Mouse (Mus musculus): ENCODE measurements around the gene Slc2a8. TPM values are rescaled to one million over a fixed set of nuclear protein-coding genes. Genes with fewer than 3 reads are reported as not detected.

The Slc2a8 gene
- polyA plus RNA-seq, 1 experiment from 2014 or later, result 30.6 TPM

DNA sequence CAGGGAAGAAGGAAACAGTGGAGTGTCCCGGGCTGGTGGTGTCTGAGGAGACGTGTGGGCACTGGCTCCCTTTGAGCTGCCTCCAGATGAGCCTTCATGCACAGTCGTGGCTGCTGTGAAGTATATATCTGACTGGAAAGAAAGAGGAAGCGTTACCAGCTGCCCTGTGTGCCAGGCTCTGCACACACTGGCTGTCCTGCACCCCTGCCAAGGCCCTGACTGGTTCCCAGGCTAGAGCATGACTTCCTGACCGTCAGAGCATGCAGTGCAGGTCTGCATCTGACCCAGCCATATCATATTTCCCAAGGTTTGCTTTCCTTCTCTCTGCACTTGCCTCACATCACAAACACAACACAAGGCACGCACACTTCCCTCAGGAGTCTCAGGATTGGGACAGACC, 10.2 kb upstream of the Slc2a8 start:
- 40% methylated on average over 6 of the region's 6 CpGs for WGBS
- 0 out of 2 replicates have a peak overlapping the region, but pooled peaks have one; percentile 9 for H3K27ac ChIP-seq
- no peaks in the 10 kb centered on the region for H3K9me3 ChIP-seq (replicated peaks)
- H3K4me3 ChIP-seq (replicated peaks), result no peak overlapping the region
- no peak overlapping the region for H3K4me2 ChIP-seq
- peak; percentile 69 for ATAC-seq (replicated peaks; ENCODE audit: low FRiP score)
- no peaks in the 10 kb centered on the region for H3K27me3 ChIP-seq
- H3K4me1 ChIP-seq, result peaks cover 23% of the 10 kb centered on the region
- no peak overlapping the region for H3K9ac ChIP-seq
- no peaks in the 10 kb centered on the region for H3K36me3 ChIP-seq

DNA sequence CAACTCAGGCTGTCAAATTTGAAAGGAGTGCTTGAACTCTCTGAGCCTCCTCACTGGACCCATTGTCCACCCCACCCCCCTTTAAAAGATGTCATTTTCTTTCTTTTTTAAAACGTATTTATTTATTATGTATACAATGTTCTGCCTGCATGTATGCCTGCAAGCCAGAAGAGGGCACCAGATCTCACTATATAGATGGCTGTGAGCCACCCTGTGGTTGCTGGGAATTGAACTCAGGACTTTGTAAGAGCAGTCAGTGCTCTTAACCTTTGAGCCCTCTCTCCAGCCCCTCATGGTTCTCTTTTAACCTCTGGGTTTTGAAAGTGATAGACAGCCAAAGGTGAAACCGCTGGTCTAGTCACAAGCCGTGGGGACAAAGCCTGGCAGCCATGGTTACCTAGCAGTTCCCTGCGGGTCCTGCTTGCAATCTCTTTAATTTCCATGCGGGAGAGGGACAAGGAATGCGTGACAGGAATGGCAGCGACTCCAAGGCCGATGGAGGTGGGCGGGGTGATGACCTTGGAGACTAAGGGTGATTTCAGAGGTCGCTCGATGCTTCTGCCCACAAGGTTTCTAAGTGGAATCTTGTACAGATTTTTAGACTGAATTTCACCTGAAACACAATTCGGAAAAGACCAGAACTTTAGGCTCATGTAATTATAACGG, 8.4 kb upstream of the Slc2a8 start:
- Histone ChIP-seq H3K9me3 (replicated peaks) (no peaks in the 10 kb centered on the region), H3K4me3 (replicated peaks) (no peak overlapping the region), H3K27me3 (no peaks in the 10 kb centered on the region), H3K36me3 (no peaks in the 10 kb centered on the region), H3K9ac (no peak overlapping the region), H3K27ac (no peak overlapping the region), H3K4me2 (no peak overlapping the region), H3K4me1 (peaks cover 22% of the 10 kb centered on the region)
- 59% methylated on average over 13 of the region's 13 CpGs for WGBS
- no peak for ATAC-seq (replicated peaks; ENCODE audit: low FRiP score)

DNA sequence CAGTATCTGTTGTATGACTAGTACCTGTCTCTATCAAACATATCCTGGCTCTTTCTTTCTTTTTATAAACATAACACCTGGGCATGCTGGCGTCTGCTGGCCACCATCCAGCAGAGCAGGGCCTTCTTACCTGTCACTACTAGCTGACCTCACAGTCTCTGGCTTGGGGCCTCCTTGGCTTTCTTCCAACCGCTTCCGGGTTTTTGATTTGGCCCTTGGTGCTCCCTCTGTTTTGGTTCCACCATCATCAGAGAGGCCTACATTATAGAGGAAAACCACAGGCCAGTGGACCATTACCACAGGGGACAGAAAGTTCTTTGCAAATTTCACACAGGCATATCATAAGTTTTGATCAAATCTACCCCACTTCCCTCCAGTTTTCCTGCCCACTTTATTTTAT, 7.5 kb upstream of the Slc2a8 start:
- Histone ChIP-seq H3K27ac (no peak overlapping the region), H3K4me2 (no peak overlapping the region), H3K4me1 (peaks cover 15% of the 10 kb centered on the region), H3K4me3 (replicated peaks) (no peak overlapping the region), H3K36me3 (no peaks in the 10 kb centered on the region), H3K9ac (no peak overlapping the region), H3K27me3 (no peaks in the 10 kb centered on the region), H3K9me3 (replicated peaks) (no peaks in the 10 kb centered on the region)
- 68% methylated on average over 3 of the region's 3 CpGs for WGBS
- no peak for ATAC-seq (replicated peaks; ENCODE audit: low FRiP score)

DNA sequence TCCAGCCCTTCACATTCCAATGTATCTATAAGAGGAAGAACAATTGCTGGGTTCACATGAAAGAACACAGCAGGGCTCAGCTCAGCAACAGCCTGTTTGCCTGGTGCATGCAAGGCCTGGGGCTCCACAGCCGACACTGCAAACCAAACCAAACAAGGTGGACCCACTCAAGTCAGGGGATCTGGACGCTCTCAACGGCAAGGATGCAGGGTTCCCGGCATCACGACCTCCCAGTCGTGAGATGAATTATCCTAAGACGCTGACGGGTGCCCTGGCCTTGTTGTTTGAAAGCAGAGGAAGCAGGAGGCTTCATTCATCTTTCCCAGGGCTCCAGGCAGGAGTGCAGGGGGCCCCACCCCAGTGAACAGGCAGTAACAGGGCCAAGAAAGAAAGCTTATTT, 4.0 kb upstream of the Slc2a8 start:
- Histone ChIP-seq H3K4me2 (no peak overlapping the region), H3K27me3 (no peaks in the 10 kb centered on the region), H3K4me3 (replicated peaks) (no peak overlapping the region), H3K9ac (no peak overlapping the region), H3K9me3 (replicated peaks) (no peaks in the 10 kb centered on the region), H3K4me1 (peaks cover 16% of the 10 kb centered on the region), H3K36me3 (no peaks in the 10 kb centered on the region), H3K27ac (no peak overlapping the region)
- WGBS, result 69% methylated on average over 8 of the region's 8 CpGs
- ATAC-seq (replicated peaks; ENCODE audit: low FRiP score), result no peak

DNA sequence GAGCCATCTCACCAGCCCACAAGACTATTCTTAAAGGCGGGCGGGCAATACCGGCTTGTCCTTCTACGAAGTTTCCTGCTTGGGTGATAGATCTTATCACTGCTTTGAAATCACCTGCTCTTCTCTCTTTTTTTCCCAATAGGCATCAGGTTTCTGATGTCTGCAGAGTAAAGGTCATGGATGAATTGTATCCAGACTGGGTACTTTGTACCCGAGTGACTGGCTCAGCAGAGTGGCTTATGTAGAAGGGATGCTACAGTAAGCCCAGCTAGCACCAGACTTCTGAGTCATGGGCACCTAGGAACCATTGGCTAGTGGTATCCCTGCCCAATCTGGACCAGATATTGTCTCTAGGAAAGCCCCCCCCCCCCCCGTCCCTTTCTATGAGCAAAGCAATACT, 1.7 kb upstream of the Slc2a8 start:
- Histone ChIP-seq H3K9me3 (replicated peaks) (no peaks in the 10 kb centered on the region), H3K4me1 (peaks cover 21% of the 10 kb centered on the region), H3K9ac (no peak overlapping the region), H3K4me3 (replicated peaks) (no peak overlapping the region), H3K36me3 (0 out of 2 replicates have a peak, but pooled peaks cover under 1% of the 10 kb centered on the region), H3K27ac (no peak overlapping the region), H3K4me2 (peak overlapping the region; percentile 99; the same call in 1 of the 2 replicates), H3K27me3 (no peaks in the 10 kb centered on the region)
- 41% methylated on average over 6 of the region's 6 CpGs for WGBS
- no peak for ATAC-seq (replicated peaks; ENCODE audit: low FRiP score)

DNA sequence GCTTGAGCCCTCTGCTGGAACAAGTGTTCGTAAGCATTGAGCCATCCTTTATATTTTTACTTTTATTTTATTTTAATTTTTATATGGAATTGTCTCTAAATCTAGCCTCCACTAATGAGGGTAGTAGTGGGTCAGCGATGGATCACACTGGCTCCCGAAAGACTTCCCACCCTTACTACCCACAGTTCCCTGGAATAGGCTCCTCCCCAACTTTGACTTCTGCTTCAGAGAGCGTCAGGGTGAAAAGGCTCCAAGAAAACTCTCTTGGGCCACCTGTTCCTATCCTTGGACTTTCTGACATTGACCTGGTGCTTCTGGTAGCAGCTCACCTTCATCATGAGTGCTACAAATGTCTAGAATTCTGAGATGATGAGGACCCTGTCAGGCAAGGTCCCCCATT, 817 bp upstream of the Slc2a8 start:
- no peaks in the 10 kb centered on the region for H3K27me3 ChIP-seq
- 2% methylated on average over 4 of the region's 4 CpGs for WGBS
- peak overlapping the region; percentile 99 for H3K4me2 ChIP-seq
- no peaks in the 10 kb centered on the region for H3K9me3 ChIP-seq (replicated peaks)
- peak overlapping the region; percentile 87 for H3K4me3 ChIP-seq (replicated peaks)
- peaks cover 21% of the 10 kb centered on the region for H3K4me1 ChIP-seq
- peak overlapping the region; percentile 54; the same call in 1 of the 2 replicates for H3K27ac ChIP-seq
- 0 out of 2 replicates have a peak overlapping the region, but pooled peaks have one; percentile 11 for H3K9ac ChIP-seq
- H3K36me3 ChIP-seq, result 0 out of 2 replicates have a peak, but pooled peaks cover 3% of the 10 kb centered on the region
- ATAC-seq (replicated peaks; ENCODE audit: low FRiP score), result no peak

DNA sequence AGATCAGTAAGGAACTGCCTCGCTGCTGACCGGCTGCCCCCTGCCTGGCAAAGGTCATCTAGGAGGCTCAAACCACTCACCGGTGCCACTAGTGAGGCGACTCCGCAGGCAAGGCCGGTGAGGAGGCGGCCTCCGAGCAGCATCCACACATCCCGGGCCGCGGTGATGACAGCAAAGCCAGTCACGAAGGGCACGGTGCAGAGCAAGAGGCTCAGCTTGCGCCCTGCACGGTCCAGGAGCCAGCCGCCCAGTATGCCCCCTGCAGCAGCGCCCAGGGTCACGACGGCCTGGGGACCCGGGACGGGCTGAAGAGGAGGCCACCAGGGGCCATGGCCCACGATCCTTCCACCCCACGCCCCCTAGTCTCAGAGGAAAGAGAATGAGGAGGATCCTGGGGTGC, 602 bp downstream of the Slc2a8 start:
- Histone ChIP-seq H3K9ac (peak overlapping the region; percentile 89), H3K4me2 (peak overlapping the region; percentile 99), H3K27ac (peak overlapping the region; percentile 75), H3K36me3 (peaks cover 8% of the 10 kb centered on the region; the same call in 1 of the 2 replicates), H3K4me3 (replicated peaks) (peak overlapping the region; percentile 87), H3K9me3 (replicated peaks) (no peaks in the 10 kb centered on the region), H3K4me1 (peaks cover 21% of the 10 kb centered on the region), H3K27me3 (no peaks in the 10 kb centered on the region)
- WGBS, result under 1% methylated on average over 23 of the region's 23 CpGs
- peak; percentile 46 for ATAC-seq (replicated peaks; ENCODE audit: low FRiP score)

DNA sequence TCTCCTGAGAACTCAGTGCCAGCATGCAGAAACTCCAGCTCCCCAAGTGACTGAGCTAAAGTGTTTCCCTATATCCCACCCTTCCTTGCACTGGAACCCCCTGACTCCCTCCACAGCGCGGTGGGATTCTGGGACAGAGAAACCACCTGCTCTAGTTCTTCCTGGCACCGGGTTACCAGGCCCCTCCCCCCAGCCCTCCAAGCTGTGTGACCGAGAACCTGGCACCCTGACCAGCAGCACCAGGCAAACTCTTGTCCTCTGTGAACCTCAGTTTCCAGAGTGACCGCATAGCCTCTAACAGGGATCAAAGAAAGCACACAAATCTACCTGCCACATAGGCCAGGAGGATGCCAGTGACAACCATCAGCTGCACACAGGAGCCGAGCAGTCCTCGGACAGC, 2.2 kb downstream of the Slc2a8 start:
- no peak for ATAC-seq (replicated peaks; ENCODE audit: low FRiP score)
- no peak overlapping the region for H3K9ac ChIP-seq
- no peak overlapping the region for H3K4me3 ChIP-seq (replicated peaks)
- no peaks in the 10 kb centered on the region for H3K27me3 ChIP-seq
- WGBS, result 80% methylated on average over 7 of the region's 7 CpGs
- H3K36me3 ChIP-seq, result peaks cover 23% of the 10 kb centered on the region
- no peak overlapping the region for H3K27ac ChIP-seq
- no peak overlapping the region for H3K4me2 ChIP-seq
- no peaks in the 10 kb centered on the region for H3K9me3 ChIP-seq (replicated peaks)
- peaks cover 21% of the 10 kb centered on the region for H3K4me1 ChIP-seq

DNA sequence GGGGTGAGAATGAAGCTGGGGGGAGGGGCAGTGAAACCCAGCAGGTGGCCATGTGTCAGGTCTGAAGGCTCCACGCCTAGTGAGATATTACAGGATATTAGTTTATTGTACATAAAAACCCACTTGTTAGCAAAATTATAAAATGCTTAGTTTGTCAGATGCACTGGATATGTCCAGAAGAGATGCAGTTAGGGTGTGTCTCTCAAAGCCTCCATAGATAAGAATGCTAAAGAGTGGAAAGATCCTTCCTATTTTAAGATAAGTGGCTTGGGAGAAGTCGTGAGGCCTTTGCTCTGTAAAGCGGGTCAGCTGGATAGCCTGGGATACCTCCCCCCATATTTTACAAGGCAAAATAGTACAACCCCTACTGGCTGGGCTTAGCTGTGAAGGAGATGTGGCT, 3.2 kb downstream of the Slc2a8 start:
- Histone ChIP-seq H3K9me3 (replicated peaks) (no peaks in the 10 kb centered on the region), H3K27ac (no peak overlapping the region), H3K4me2 (no peak overlapping the region), H3K4me1 (peaks cover 21% of the 10 kb centered on the region), H3K9ac (no peak overlapping the region), H3K36me3 (peaks cover 33% of the 10 kb centered on the region), H3K4me3 (replicated peaks) (no peak overlapping the region), H3K27me3 (no peaks in the 10 kb centered on the region)
- 77% methylated on average over 3 of the region's 3 CpGs for WGBS
- ATAC-seq (replicated peaks; ENCODE audit: low FRiP score), result no peak

DNA sequence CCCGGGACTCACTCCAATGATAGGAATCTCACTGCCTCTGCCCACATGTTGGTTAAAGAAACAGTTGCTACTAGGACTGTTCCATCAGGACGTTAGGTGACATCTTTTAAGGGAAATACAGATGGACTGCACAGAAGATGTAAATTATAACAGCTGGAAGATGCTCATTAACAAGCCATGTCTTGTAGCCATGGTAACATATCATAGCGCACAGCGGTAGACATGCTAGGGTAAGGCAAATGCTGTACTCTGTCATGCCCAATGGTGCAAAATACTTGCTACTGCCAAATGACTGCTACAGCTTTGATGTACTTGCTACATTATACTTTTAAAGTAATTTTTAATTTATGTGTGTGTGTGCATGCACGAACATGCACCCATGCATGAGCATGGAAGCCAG, 4.8 kb downstream of the Slc2a8 start:
- H3K36me3 ChIP-seq, result peaks cover 47% of the 10 kb centered on the region
- 83% methylated on average over 5 of the region's 5 CpGs for WGBS
- no peak overlapping the region for H3K27ac ChIP-seq
- no peak overlapping the region for H3K4me2 ChIP-seq
- no peak for ATAC-seq (replicated peaks; ENCODE audit: low FRiP score)
- no peak overlapping the region for H3K9ac ChIP-seq
- no peak overlapping the region for H3K4me3 ChIP-seq (replicated peaks)
- H3K9me3 ChIP-seq (replicated peaks), result no peaks in the 10 kb centered on the region
- H3K27me3 ChIP-seq, result no peaks in the 10 kb centered on the region
- H3K4me1 ChIP-seq, result peaks cover 13% of the 10 kb centered on the region

DNA sequence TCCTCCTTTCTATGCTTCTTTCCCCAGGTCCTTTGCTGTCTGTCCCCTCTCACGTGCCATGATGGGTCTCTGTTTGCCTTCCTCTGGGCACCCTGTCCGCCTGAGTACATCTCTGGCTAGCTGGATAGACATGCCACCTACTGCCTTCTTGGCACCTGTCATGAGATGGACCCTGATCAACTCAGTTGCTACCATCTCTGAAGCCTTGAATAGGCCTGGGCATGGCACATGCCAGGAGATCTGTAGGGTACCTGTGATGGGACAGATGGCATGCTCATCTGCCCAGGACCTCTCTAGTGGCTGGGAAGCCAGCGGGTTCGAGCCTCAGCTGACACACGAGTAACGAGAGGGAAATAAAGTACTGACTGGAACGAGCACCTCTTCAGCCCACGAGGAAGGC, 7.7 kb downstream of the Slc2a8 start:
- no peak for ATAC-seq (replicated peaks; ENCODE audit: low FRiP score)
- H3K9ac ChIP-seq, result no peak overlapping the region
- 87% methylated on average over 8 of the region's 8 CpGs for WGBS

DNA sequence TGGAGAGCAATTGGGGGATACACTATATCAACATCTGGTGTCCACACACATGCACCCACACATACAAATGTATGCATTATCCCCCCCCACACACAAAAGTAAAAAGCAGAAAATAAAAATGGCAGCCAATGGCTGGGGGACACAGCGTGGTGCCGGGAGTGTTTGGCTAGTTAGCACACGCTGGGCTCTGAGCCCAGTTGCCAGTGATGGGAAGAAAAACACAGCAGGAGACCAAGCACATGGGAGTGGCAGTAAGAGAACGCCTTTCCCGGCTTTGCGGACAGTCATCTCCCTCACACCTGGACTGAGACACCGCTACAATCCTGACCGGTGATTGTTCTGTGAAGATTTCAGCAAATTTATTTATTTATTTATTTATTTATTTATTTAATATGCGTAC, 10.6 kb downstream of the Slc2a8 start:
- Histone ChIP-seq H3K36me3 (peaks cover 38% of the 10 kb centered on the region), H3K4me3 (replicated peaks) (no peak overlapping the region), H3K4me1 (peaks cover 16% of the 10 kb centered on the region), H3K27ac (no peak overlapping the region), H3K9ac (no peak overlapping the region), H3K9me3 (replicated peaks) (no peaks in the 10 kb centered on the region), H3K4me2 (no peak overlapping the region), H3K27me3 (no peaks in the 10 kb centered on the region)
- WGBS, result 54% methylated on average over 9 of the region's 9 CpGs
- ATAC-seq (replicated peaks; ENCODE audit: low FRiP score), result no peak

More for the DNA sequence above, 7.7 kb downstream of the Slc2a8 start:
- Histone ChIP-seq H3K4me3 (replicated peaks) (no peak overlapping the region), H3K27ac (no peak overlapping the region), H3K4me1 (no peaks in the 10 kb centered on the region), H3K27me3 (no peaks in the 10 kb centered on the region), H3K4me2 (no peak overlapping the region), H3K36me3 (peaks cover 47% of the 10 kb centered on the region), H3K9me3 (replicated peaks) (no peaks in the 10 kb centered on the region)

DNA sequence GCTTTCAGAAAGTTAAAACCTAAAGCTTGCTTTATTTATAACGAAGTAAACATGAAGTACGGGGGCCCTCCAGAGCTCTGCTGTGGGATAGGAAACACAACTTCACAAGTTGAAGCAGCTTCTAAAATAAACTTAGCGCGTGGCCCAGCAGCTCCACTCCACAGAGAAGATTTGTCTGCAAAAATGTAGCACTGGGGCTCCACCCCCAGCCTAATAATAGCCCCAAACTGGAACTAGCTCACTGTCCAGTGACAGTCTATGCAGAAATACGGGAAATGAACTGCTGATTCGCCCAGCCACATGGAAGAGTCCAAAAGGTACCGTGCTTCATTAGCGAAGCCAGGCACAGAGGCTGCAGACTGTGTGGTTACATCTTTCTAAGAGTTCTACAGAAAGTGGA, 12.6 kb downstream of the Slc2a8 start:
- no peak for ATAC-seq (replicated peaks; ENCODE audit: low FRiP score)
- peaks cover 28% of the 10 kb centered on the region for H3K36me3 ChIP-seq
- no peak overlapping the region for H3K27ac ChIP-seq
- H3K9ac ChIP-seq, result no peak overlapping the region
- H3K27me3 ChIP-seq, result no peaks in the 10 kb centered on the region
- H3K4me3 ChIP-seq (replicated peaks), result no peak overlapping the region
- H3K4me2 ChIP-seq, result no peak overlapping the region
- H3K9me3 ChIP-seq (replicated peaks), result no peaks in the 10 kb centered on the region
- WGBS, result 84% methylated on average over 8 of the region's 8 CpGs
- peaks cover 32% of the 10 kb centered on the region for H3K4me1 ChIP-seq

Measured in kidney, embryonic 15.5 days (tissue).